In genomic region chr5:28519059-28519543, GRCm38 (mm10) we compare ENCODE assay signal across 29 mouse cellular contexts. TPM values are rescaled to one million over a fixed set of nuclear protein-coding genes. Genes with fewer than 3 reads are reported as not detected.
DNase-seq lines count a peak whose midpoint lies in the region; ATAC-seq and TF ChIP-seq lines count a peak whose summit lies in the region.
"Had no signal": no experiment of that assay in that cellular context is flagged by ENCODE, and none has a peak within 500 bp of the region (broad histone marks: within the 10 kb centered on the region; RNA-seq: fewer than 3 reads in every experiment).

No protein-coding gene starts in this region.

- TF ChIP-seq EP300 in lung, postnatal 0 days (IDR thresholded peaks at IDR 0.05), result no peak

- H3K4me2 ChIP-seq in kidney, postnatal 0 days (ENCODE audit: low read length), result no peak overlapping the region
- no peak overlapping the region for H3K4me2 ChIP-seq in kidney, embryonic 15.5 days
- H3K4me2 ChIP-seq in lung, postnatal 0 days (replicated peaks; ENCODE audit: low read depth, low read length), result no peak overlapping the region
- H3K4me2 ChIP-seq in stomach, embryonic 16.5 days (ENCODE audit: low read depth, low read length), result no peak overlapping the region
- H3K4me2 ChIP-seq: forebrain, embryonic 12.5 days; heart, embryonic 11.5 days; limb, embryonic 15.5 days; liver, embryonic 15.5 days; midbrain, embryonic 15.5 days; neural tube, embryonic 12.5 days had no signal

- no peak overlapping the region for H3K4me3 ChIP-seq in kidney, postnatal 0 days (replicated peaks; ENCODE audit: low read depth, low read length)
- no peak overlapping the region for H3K4me3 ChIP-seq in kidney, embryonic 15.5 days (replicated peaks)
- H3K4me3 ChIP-seq in lung, postnatal 0 days (ENCODE audit: low read depth, low read length), result no peak overlapping the region
- no peak overlapping the region for H3K4me3 ChIP-seq in stomach, embryonic 16.5 days (replicated peaks; ENCODE audit: low read length)
- no peak overlapping the region for H3K4me3 ChIP-seq in thymus, adult 2 months (ENCODE audit: control insufficient read depth, insufficient read depth, low read length)
- H3K4me3 ChIP-seq: forebrain, embryonic 12.5 days; gastrocnemius, adult 2 months; limb, embryonic 15.5 days; liver, embryonic 15.5 days; midbrain, embryonic 15.5 days; neural tube, embryonic 12.5 days had no signal

- no peaks in the 10 kb centered on the region for H3K36me3 ChIP-seq in kidney, postnatal 0 days (ENCODE audit: insufficient read depth, low read length)
- H3K36me3 ChIP-seq in kidney, embryonic 15.5 days, result no peaks in the 10 kb centered on the region
- H3K36me3 ChIP-seq in lung, postnatal 0 days (ENCODE audit: insufficient read depth, low read length), result no peaks in the 10 kb centered on the region
- H3K36me3 ChIP-seq in stomach, embryonic 16.5 days (ENCODE audit: control insufficient read depth, insufficient read depth, low read length), result no peaks in the 10 kb centered on the region
- H3K36me3 ChIP-seq in thymus, adult 2 months (ENCODE audit: control insufficient read depth, insufficient read depth, low read length), result no peaks in the 10 kb centered on the region
- H3K36me3 ChIP-seq: forebrain, embryonic 12.5 days; limb, embryonic 15.5 days; liver, embryonic 15.5 days; midbrain, embryonic 15.5 days; neural tube, embryonic 12.5 days had no signal

- H3K27me3 ChIP-seq in kidney, postnatal 0 days (ENCODE audit: insufficient read depth, low read length), result no peaks in the 10 kb centered on the region
- H3K27me3 ChIP-seq in kidney, embryonic 15.5 days, result no peaks in the 10 kb centered on the region
- no peaks in the 10 kb centered on the region for H3K27me3 ChIP-seq in lung, postnatal 0 days (replicated peaks; ENCODE audit: insufficient read depth, low read length)
- no peaks in the 10 kb centered on the region for H3K27me3 ChIP-seq in stomach, embryonic 16.5 days (ENCODE audit: control insufficient read depth, insufficient read depth, low read length)
- H3K27me3 ChIP-seq in thymus, adult 2 months (ENCODE audit: control insufficient read depth, insufficient read depth, low read length), result no peaks in the 10 kb centered on the region
- H3K27me3 ChIP-seq: forebrain, embryonic 12.5 days; limb, embryonic 15.5 days; liver, embryonic 15.5 days; midbrain, embryonic 15.5 days; neural tube, embryonic 12.5 days had no signal

- no peak for ATAC-seq in kidney, postnatal 0 days (replicated peaks; ENCODE audit: low FRiP score, low read depth)
- no peak for ATAC-seq in kidney, embryonic 15.5 days (replicated peaks; ENCODE audit: low FRiP score)
- ATAC-seq in lung, postnatal 0 days, result peak; percentile 56
- peak; percentile 31; the same call in 1 of the 2 replicates for ATAC-seq in stomach, embryonic 16.5 days (ENCODE audit: insufficient read depth, low FRiP score)
- ATAC-seq: activated CD4-positive, CD25-positive, alpha-beta regulatory T cell, adult 4 months; hindbrain, embryonic 16.5 days; midbrain, embryonic 15.5 days had no signal

- no peak overlapping the region for H3K9ac ChIP-seq in kidney, postnatal 0 days (ENCODE audit: low read depth, low read length)
- no peak overlapping the region for H3K9ac ChIP-seq in kidney, embryonic 15.5 days
- no peak overlapping the region for H3K9ac ChIP-seq in lung, postnatal 0 days (replicated peaks; ENCODE audit: low read depth)
- H3K9ac ChIP-seq in stomach, embryonic 16.5 days (ENCODE audit: low read length), result no peak overlapping the region
- H3K9ac ChIP-seq: forebrain, embryonic 12.5 days; limb, embryonic 15.5 days; liver, embryonic 15.5 days; midbrain, embryonic 15.5 days; neural tube, embryonic 12.5 days had no signal

- H3K27ac ChIP-seq in kidney, postnatal 0 days, result no peak overlapping the region
- no peak overlapping the region for H3K27ac ChIP-seq in kidney, embryonic 15.5 days
- no peak overlapping the region for H3K27ac ChIP-seq in lung, postnatal 0 days (ENCODE audit: low read length)
- no peak overlapping the region for H3K27ac ChIP-seq in stomach, embryonic 16.5 days (ENCODE audit: low read length)
- no peak overlapping the region for H3K27ac ChIP-seq in thymus, adult 2 months (ENCODE audit: control insufficient read depth, insufficient read depth, low read length)
- H3K27ac ChIP-seq: forebrain, embryonic 12.5 days; gastrocnemius, adult 2 months; limb, embryonic 15.5 days; liver, embryonic 15.5 days; macrophage; midbrain, embryonic 15.5 days; neural tube, embryonic 12.5 days had no signal

- TF ChIP-seq CTCF in kidney, postnatal 0 days (IDR thresholded peaks at IDR 0.05; ENCODE audit: low read depth), result peak; percentile 45
- TF ChIP-seq CTCF in lung, postnatal 0 days (IDR thresholded peaks at IDR 0.05), result peak; percentile 41
- TF ChIP-seq CTCF in thymus, adult 2 months (IDR thresholded peaks at IDR 0.05; ENCODE audit: borderline replicate concordance, control insufficient read depth, extremely low read depth, insufficient read depth, low read length, poor library complexity), result no peak

- WGBS in kidney, postnatal 0 days, result 82% methylated on average over 3 of the region's 3 CpGs
- WGBS in kidney, embryonic 15.5 days, result 91% methylated on average over 3 of the region's 3 CpGs
- 73% methylated on average over 3 of the region's 3 CpGs for WGBS in lung, postnatal 0 days
- WGBS in stomach, embryonic 16.5 days, result 85% methylated on average over 3 of the region's 3 CpGs
- WGBS in thymus, adult 2 months, result 90% methylated on average over 3 of the region's 3 CpGs

- no peaks in the 10 kb centered on the region for H3K4me1 ChIP-seq in kidney, postnatal 0 days (replicated peaks; ENCODE audit: insufficient read depth, low read length)
- H3K4me1 ChIP-seq in kidney, embryonic 15.5 days, result peaks cover 9% of the 10 kb centered on the region
- no peaks in the 10 kb centered on the region; the same call in 1 of the 2 replicates for H3K4me1 ChIP-seq in lung, postnatal 0 days (ENCODE audit: insufficient read depth, low read depth, low read length)
- peaks cover 11% of the 10 kb centered on the region for H3K4me1 ChIP-seq in stomach, embryonic 16.5 days (ENCODE audit: control insufficient read depth, insufficient read depth, low read length)
- H3K4me1 ChIP-seq in thymus, adult 2 months (replicated peaks; ENCODE audit: control insufficient read depth, insufficient read depth, low read length), result no peaks in the 10 kb centered on the region
- H3K4me1 ChIP-seq: liver, embryonic 15.5 days; neural tube, embryonic 12.5 days had no signal

- no peaks in the 10 kb centered on the region for H3K9me3 ChIP-seq in kidney, postnatal 0 days (replicated peaks; ENCODE audit: low read length)
- H3K9me3 ChIP-seq in kidney, embryonic 15.5 days (replicated peaks), result no peaks in the 10 kb centered on the region
- no peaks in the 10 kb centered on the region for H3K9me3 ChIP-seq in lung, postnatal 0 days (ENCODE audit: low read length)
- no peaks in the 10 kb centered on the region for H3K9me3 ChIP-seq in stomach, embryonic 16.5 days (replicated peaks; ENCODE audit: control insufficient read depth, low read length)
- H3K9me3 ChIP-seq: forebrain, embryonic 12.5 days; limb, embryonic 15.5 days; liver, embryonic 15.5 days; midbrain, embryonic 15.5 days; neural tube, embryonic 12.5 days had no signal

- no peak for TF ChIP-seq POLR2A in thymus, adult 2 months (IDR thresholded peaks at IDR 0.05; ENCODE audit: control insufficient read depth, extremely low read depth, insufficient read depth, low read length, poor library complexity)

- DNase-seq in kidney, postnatal 0 days (ENCODE audit: low spot score), result no peak
- peak; percentile 24 for DNase-seq in urinary bladder, adult 2 months (ENCODE audit: low spot score)
- DNase-seq in urinary bladder, postnatal 4 days (ENCODE audit: low spot score in 2 of 2), result no peak
- peak; percentile 48 for DNase-seq in lung, postnatal 0 days (ENCODE audit: low spot score)
- DNase-seq in adrenal gland, postnatal 4 days (ENCODE audit: low spot score in 2 of 2), result no peak
- no peak for DNase-seq in thymus, adult 2 months
- DNase-seq: adrenal gland, adult 8-10 months; cerebellum, adult 18-20 months; cerebellum, postnatal 14 days; gastrocnemius, adult 2 months; retina, postnatal 1 day; right cerebral cortex, postnatal 25 days; thymus, postnatal 36 days had no signal

RNA-seq across cellular contexts. Expression of gene Shh, which starts 52.0 kb away (rescaled TPM):
- polyA plus RNA-seq in kidney, postnatal 0 days (2015; fragmentation: Nextera tagmentation; extraction: Ambion mirVana), result 0.64 and 0.75 TPM in 2 replicates
- 0.80 and 1.0 TPM in 2 replicates for polyA plus RNA-seq in kidney, embryonic 15.5 days (2015; fragmentation: Nextera tagmentation; extraction: Ambion mirVana)
- 68.3 and 70.7 TPM in 2 replicates for polyA plus RNA-seq in urinary bladder, adult 2 months (2012; rRNA removed)
- polyA plus RNA-seq in lung, postnatal 0 days (2015; fragmentation: Nextera tagmentation; extraction: Ambion mirVana), result 9.7 and 11.7 TPM in 2 replicates
- polyA plus RNA-seq in stomach, embryonic 16.5 days (2015; fragmentation: Nextera tagmentation; extraction: Ambion mirVana), result 3.4 and 4.1 TPM in 2 replicates
- total RNA-seq in adrenal gland, postnatal 4 days (2021), result 10 to 100 TPM; 27.8 to 36.5 TPM
- 0.05 TPM in 1 of 2 replicates, not detected in the other for polyA plus RNA-seq in thymus, adult 2 months (2012; rRNA removed)
- total RNA-seq: gastrocnemius, adult 2 months; gastrocnemius, postnatal 4 days; hematopoietic stem cell, adult 5-6 weeks had no signal
- polyA plus RNA-seq: activated CD4-positive, CD25-positive, alpha-beta regulatory T cell, adult 4 months; C2C12; heart, postnatal 0 days; liver, embryonic 15.5 days; macrophage; spleen, adult 2 months had no signal

Comparison
In these comparisons a context has a peak if more than half of its experiments do, and no peak if none do; other contexts are left out.
1. DNase-seq: peak in urinary bladder, adult 2 months (single experiment) and lung, postnatal 0 days (single experiment); none in kidney, postnatal 0 days (single experiment), urinary bladder, postnatal 4 days (0 of 2), adrenal gland, postnatal 4 days (0 of 2) and thymus, adult 2 months (single experiment).
2. ATAC-seq: peak in lung, postnatal 0 days (single experiment) and stomach, embryonic 16.5 days (single experiment); none in kidney, postnatal 0 days (single experiment) and kidney, embryonic 15.5 days (single experiment).